Mouse (Mus musculus) urinary bladder, adult 18-20 months (tissue): ENCODE measurements around the gene Dock8.

Source experiments
- DNase-seq, 2 experiments: peaks; one replicate each; pipeline ENCODE4 v3.0.0; 2022; ENCODE audit warnings: low spot score in 2 of 2, mixed read lengths in 2 of 2

Dock8 gene

DNA sequence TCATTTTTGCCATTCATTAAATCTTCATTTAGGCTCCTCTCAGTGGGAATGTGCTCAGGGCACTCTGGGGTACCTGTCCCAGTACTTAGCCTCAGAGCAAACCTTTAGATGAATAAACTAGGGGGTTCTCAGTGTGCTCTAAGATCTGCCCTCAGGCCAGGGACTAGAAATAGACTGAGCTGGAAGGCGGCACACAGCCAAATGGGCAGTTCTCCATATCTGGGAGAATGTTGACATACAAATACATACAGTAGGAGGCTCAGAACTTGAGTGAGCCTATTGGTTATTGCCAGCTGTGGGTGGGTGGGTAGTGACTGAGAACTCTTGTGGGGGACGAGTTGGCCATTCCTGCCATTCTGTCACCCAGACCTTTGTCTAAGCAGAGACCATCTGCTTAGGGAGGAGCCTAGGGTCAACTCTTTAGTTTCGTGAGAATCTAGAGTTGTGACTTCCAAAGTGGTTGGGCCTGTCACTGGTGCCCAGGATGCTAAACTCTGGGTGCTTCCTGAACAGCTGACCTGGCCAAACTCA is 252.3 kb downstream of the Dock8 start:
- DNase-seq, result no peak
